Mouse (Mus musculus) frontal cortex, postnatal 36 days (tissue): ENCODE data around the gene Nav2.

ENCODE experiments used
- DNase-seq, 2 experiments: peaks; one replicate each; pipeline ENCODE4 v3.0.0; 2022; ENCODE audit warnings: low spot score in 2 of 2

Gene Nav2

DNA sequence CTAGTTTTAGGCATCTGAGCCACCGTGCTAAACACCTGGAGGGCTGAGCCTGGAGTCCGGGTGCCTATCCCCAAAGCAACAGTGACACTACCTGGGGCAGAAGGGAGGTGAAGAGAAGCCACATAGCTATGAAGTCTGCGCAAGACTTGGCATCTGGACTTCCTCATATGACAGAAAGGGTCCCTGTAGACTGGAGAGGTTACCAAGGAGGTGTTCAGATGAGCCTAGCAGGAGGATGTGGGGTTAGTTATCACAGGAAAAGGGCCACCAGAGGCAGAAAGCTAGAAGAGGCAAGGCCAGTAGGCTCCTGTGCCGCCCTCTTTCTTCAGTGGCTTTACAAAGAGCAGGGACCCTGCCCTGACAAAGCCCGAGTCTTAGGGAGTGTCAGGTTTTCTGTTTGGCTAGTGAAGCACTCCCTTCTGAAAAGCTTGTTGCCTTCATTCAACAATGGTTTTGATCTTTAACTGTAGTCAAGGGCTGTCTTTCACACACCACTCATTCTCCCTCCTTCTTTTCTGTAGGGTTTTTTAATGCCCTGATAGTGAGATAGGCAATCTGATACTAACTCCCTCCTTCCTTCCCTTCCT, 417.7 kb downstream of the Nav2 start:
- DNase-seq = no peak

DNA sequence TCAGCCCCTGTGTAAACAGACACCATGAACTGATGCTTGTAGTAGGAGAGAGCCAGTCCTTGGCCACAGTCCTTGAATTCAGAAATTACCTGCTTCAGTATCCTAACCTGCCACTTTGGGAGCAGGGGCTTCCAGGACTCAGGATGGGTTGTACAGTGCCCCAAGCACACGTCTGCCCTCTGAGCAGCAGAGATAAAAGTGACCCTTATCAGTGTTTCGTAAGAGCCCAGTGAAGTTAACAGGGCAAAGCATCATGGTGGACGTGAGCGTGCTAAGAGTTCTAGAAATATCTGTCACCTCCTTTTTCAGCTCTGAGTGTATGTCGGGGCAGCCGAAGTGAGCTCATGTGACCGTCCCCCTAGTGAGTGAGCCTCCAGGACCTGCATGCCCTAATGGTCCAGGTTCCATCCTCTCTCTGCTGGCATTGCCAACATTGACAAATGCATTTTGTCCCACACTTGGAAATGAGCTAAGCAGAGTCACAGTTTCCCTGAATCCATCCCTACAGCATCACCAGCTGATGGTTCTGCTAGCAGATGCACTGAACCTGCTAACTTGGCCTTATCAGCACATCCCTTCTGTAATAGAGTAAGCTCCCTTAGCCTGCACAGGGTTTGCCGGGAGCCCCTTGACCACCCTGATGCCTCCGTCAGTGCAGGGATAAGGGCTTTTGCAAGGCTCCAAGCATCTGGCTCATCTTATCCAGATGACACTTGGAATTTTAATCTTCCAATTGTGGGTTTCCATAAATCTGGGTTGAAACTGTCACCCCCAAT, 418.6 kb downstream of the Nav2 start:
- no peak for DNase-seq

DNA sequence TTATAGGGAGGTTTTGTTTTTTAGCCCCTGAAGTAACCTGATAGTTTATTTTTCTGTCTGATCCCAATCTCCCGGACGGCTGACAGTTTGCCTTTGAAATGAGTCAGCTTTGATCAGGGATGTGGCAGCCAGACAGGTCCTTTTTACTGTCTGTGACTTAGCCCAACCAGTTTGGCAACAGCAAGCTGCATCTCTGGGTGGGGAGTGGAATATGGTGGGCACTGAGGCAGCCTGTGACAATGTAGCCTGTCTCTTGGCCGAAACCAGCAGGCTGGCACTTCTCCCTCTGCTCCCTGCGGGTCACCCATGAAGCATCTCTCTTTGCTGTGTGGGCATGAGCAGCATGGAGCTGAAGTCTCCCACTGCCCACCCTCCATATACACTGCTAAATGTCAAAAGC, 421.7 kb downstream of the Nav2 start:
- no peak for DNase-seq

DNA sequence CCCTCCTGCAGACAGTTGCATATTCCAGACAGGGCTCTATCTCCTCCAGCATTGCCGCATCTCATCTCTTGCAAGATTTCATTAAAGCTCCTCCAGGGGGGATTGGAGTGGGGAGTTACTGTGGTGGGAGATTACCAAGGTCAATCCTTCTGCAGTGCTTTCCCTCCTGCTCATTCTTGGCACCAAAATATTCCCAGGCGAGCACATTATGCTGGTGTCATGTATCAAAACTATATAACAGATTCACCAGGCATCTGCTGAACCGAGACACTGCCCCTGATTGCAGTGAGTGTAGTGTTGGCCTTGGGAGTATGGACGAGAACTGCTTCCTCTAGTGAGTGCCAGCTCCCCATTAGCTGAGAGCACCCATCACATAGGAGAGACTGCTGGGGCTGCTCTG, 423.4 kb downstream of the Nav2 start:
- DNase-seq = no peak

DNA sequence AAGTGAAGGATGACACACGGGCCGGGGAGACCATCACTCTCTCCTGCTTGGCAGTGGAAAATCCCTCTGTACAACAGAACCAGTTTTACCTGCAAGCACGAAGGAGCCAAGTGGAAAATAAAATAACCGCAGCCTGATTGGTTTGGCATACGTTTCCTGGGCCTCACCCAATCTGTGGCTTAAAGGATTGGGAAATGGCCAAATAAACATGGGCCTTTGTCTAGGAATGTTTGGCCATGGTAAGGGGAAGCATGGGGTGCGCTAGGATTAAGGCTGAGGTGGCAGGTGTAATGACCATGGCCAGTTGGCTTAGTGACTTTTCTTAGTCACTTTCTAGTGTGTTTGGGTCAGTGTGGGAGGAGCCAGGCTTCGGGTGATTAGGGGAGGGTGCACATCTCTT, 424.1 kb downstream of the Nav2 start:
- DNase-seq = no peak

DNA sequence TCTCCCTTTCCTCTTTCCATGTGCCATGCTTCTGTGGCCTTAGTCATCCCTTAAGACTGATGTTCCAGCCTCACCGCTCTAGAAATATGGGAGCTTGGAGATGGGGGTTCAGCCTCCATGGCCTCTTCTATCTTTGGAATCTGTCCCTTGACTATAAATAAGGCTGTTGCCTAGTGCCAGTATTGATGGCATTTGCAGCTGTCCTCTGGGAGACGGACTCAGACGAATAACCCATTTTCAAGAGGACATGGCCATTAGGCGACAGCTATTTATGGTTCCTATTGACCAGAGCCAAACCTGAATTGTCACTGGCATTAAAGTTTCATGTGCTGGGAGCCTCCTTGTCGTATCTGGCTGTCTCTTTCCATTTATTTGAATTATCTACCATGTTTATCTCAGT, 425.6 kb downstream of the Nav2 start:
- no peak for DNase-seq

DNA sequence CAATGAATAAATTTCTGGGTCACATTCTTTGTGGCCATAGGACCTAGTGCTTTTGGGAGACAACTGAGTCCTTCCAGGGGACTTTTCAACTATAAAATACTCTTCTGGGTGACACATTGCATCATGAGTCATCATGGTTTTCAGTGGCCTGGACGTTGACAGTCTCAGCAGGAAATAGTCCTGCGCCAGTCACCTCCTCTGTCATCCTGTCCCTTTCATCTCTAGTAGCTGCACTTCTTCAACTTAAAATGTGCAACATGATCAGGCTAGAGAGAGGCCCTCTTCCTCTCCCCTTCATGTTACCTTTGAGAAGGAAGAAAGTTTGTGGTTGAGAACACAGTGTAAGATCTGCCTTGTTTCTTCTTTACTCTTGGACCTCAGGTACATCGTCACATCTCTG, 426.5 kb downstream of the Nav2 start:
- no peak for DNase-seq

DNA sequence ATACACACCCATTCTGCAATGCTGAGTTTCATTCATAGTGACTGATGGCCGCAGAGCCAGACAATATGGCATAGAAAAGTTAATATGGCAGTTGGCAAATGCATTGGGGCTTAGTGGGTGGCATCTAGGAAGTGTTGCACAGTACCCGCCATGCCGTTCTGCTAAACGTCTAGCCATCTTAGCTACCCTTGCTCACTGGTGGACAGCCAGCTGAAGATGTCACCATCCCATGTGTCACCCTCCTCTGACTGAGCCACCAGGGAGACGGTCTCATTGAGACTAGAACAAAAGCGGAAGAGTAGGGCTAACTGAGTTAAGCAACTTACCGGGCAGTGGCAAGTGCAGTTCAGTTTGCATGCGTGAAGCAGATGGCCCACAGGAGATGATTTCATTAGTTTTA, 428.2 kb downstream of the Nav2 start:
- no peak for DNase-seq

DNA sequence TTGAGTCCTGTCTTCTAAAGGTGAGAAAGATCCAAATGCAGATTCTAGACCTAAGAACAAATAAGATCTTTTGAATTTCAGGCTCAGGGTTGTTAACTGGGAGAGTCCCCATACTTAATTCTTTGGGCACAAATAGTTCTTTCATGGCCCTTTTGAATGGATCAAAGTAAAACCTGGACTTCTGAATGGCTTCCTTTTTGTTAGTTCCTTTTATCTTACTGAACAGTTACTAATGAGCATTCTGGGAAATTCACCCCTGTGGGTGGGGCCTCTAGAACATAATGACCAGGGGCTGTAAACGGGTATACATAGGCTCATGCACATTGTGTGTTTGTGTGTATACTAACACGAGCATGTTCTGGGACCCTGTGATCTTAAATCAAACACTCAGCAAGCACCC, 429.2 kb downstream of the Nav2 start:
- DNase-seq = no peak

DNA sequence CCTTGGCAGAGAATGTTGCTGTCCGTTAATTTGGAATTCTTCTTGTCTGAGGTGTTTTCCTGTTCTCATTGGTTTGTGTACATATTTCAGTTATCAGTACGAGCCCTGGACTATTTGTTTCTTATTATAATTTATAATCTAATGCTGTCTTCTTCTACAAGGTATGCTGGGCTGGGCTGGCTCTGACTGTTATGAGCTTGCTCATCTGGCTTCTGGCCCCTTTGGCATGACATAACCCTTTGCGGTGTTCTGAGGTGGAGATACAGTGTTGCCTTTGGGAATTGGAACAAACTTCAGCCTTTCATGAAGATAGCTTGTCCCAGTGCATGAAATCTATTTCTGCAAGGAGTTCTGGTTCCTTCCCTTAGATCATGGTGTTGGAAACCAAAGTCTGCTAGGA, 431.4 kb downstream of the Nav2 start:
- DNase-seq = no peak

DNA sequence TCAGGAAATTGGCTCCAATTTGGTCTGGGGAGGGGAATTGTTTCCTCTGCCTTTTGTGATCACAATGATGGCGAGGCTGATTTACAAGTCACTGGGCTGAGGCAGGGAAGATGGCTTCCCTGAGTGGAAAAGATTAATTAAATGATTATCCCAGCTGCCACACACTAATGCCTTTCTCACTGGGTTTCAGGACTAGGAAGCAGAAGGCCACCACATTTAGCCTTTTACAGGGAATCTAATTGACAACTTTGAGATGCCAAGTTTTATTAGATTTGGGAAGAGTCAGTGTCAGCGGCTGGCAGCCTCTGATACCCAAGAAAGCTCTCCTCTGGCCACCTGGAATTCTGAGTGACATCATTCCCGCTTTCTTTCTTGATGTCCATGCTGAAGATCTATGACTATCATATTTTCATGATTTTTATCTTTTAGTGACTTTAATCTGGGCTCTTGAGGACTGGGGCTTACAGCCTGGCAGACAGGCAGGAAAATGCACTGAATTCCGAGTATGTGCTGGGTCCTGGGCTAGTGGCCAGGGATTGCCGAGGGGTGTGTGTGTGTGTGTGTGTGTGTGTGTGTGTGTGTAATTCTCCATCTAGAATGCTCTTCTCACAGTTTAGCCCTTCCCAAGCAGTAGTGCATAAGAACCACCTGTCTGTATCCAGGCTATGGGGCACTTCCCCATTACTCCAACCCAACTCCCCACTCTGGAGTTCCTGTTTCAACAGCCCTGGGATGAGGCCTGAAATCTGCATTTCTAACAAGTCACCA, 432.8 kb downstream of the Nav2 start:
- DNase-seq = no peak

DNA sequence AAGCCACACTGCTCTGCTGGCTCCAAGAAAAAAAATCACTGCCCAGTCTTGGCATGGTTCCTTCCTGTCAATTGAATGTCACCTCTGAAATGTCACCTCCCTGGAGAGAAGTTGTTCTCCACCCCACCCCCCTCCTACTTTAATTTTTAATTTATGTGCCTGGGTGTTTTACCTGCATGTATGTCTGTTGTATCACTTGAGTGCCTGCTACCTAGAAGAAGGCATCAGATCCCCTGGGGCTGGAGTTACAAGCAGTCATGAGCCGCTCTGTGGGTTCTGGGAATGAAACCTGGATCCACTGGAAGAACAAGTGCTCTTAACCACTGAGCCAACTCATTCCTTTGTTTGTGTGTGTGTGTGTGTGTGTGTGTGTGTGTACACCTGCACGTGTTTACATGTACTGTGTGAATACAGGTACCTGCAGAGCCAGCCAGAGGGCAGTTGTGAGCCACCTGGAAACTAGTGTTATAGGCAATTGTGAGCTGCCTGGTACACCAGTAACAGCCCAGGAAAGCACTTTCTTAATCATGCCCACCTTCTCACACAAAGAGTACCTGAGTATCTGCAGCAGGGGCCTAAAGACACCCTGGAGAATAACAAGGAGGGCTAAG, 433.5 kb downstream of the Nav2 start:
- no peak for DNase-seq

DNA sequence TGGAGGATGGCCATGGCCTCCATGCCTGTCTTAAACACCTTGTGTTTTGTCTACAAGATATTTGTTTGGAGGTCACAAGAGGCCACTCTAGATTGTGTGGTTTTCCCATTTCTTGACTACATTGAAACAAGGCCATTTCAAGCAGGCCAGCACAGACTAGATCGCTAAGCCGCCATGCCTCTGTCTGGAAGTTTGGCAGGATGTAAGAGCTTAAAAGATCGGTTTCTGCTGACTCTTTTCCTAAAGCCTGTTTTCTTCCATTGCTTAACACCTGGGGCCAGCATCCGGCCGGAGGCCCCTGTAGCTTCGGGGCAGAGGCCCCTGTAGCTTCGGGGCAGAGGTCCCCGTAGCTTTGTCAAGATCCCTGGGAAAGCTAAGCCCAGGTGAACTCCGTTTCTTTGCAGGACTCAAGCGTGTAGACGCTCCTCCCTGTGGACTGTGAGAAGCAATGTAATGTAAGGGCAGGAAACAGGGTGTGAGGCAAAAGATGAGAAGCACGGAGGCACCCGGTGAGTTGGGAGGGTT, 434.1 kb downstream of the Nav2 start:
- no peak for DNase-seq

DNA sequence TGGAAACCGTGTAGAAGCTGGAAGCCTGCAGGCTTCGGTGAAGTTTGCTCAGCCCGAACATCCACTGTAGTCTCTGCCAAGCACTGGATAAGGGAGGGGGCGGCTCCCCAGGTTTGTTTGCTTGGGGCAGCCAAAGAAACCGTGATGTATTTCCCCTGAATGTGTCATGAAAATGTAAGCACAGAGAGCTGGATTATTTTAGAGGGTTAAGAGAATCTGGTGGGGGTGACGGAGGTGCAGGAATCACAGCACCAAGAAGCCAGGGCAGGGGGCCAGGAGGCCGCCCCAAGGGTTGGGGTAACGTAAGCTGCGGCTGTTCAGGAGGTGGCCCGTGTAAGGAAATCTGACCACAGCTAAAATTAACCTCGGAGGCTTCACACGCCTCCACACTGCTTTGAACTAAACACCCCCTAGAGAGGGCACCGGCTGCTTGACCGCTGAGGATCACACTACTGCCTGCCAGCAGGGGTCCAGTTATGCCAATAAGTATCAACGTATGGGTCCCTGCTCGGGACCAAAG, 434.6 kb downstream of the Nav2 start:
- DNase-seq = no peak

DNA sequence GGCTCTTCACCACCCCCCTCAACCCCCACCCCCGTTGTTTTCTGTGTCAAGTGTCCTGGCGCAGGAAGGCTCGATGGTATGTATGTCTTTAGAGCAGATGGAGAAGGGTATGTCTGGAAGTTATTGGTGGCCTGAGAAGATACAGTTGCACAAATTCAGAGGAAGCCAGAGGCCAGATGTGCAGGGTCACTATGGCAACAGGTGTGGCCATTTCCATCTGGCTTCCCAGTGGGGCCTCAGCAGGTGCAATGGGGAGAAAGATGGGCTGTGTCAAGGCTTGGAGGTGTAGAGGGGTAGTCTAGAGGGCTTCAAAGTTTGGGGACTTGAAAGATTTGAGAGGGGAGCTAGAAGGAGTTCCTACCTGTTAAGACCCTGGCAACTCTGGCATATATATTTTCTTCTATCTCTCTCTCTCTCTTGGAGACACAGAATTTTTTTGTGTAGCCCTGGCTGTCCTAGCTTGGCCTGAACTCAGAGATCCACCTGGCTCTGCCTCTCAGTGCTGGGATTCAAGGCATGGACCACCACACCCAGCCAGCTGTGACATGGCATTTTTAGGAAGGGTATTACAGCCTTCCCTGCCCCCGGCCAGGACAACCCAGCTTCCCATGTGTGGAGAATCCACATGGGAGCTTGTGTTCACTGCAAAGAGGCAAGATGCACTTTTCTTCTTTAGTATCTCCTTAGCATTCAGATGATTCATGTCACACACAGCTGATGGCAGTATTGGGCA, 435.4 kb downstream of the Nav2 start:
- DNase-seq = no peak

DNA sequence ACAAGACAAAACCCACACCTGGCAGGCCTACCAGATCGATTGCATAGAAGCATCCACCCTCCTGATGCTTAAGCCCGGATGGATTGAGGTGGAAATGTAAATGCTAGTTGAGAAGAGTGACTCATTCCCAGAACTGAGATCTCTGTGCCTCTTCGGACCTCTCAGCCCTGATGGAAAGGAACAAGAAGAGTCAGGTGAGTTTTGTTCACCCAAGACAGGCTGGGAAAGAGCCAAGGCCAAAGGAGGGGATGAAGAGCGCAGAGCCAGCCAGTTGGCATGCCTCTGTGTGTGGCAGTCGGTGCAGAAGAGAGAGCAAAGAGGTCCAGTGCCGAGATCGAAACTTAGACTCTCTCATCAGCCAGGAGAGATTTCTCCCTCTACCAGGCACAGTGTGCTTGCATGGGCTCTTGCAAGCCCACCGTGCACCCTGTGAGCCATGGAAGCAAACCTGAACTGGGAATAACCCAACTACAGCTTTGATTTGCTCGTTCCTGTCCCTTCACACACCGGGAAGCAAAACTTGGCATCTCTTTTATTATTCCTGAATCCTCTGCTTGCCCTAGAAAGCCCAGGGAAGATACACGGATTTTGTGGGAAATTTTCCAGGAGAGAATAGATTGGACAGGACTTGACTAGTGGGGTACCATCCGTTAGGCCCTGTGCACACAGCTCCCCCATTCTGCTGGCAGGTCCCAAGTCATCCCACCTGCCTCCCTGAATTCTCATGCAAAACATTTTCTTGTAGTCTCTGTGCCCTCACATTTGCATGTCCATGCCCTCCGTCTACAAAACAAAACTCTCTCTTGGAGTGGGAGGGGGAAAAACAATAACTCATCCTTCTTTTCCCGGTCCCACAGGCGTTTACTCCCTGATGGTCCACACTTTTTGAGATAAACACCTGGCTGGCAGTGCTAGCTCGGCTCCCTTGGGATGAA, 439.1 kb downstream of the Nav2 start:
- DNase-seq = no peak

DNA sequence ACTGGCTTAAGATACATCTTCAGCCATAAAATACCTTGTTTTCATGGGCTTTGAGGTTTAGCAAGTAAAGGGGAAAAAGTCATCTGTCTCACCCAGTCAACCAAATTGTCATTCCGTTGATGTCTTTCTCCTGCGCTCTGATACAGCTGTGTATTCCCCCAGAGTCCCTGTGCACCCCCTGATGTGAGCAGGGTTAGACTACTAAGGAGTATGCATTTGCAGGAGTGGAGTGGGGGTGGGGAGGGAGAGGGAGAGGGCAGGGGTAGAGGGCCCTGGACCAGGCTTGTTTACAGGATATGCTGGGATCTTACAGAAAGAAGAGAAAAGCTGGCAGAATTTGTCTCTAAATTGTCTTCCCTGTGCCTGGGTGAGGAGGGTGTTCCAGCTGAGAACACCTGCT, 440.1 kb downstream of the Nav2 start:
- DNase-seq = no peak

DNA sequence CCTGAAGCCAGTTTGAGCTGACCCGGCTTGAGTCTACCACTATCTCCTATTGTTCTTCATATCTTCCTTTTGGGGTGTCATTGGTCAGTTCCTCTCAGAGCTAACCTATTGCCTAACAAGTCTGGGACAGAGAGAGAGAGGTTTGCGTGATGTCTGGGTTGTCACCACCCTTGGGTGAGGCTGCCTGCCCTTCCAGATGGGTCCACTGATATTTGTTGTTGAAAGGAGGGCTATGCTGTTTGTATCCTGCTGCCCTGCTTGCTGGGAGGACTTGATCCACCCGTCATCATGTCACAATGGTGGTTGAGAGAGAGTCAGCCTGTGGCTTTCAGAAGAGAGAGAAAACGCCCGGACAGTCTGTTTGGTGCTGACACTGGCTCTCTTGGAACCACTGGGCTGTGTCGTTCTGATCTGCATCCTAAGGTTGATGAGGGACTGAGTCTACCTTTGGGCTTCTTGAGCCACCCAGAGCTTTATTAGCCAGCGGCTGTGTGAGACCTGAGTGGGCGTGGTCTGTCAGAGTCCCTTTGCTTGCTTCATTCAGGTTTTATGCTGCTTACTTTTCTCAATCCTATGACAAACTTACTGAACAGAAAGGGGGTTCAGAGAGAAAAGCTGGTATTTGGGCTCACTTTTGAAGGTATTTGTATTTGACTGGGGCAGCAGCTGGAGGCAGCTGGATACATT, 441.9 kb downstream of the Nav2 start:
- no peak for DNase-seq

DNA sequence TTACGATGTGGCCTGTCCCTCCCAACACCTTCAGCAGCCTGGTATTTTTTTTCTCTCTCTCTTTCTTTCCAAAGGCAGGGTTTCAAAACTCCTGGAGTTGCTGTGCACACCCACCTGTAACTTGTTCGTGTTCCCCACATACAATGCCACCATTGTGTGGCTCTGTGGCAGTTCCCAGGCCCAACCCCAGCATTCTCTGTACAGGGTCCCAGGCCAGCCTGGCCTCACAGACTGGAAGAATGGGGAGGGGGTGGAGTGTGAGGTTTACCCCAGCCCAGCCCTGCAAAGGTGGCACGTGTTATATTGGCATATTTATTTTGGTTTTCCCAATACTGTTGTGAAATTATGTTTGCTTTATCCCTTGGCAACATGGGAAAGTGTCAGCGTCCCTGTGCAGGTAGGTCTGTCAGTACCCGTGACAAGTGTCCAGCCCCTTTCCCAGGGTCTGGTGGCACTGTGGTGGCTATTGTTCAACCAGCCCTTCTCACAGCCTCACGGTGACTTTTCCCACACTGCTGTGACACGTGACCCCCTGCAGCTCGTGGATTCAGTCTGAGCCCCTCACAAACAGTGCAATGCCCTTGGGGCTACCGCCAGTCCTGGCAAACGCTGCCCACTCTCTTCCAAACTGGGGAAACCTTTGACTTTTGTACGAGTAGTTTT, 443.2 kb downstream of the Nav2 start:
- DNase-seq = no peak
